Mouse (Mus musculus) heart, embryonic 12.5 days (tissue): ENCODE measurements at regions not wholly inside any gene's neighbourhood (a gene's known extent, or its start where the extent isn't known, plus 50 kb on each side); places are given as distances from the start of the nearest gene placed in this dataset.
"Not testable (repeated sequence)": the region's sequence is repeated elsewhere in the genome, so short reads cannot be mapped to it uniquely, and the experiment has no call there.

Source experiments
- ATAC-seq: fragments of 200-750 bp; cut with Nextera tagmentation; 2 replicates; pipeline ENCODE4 v1.8.0; 2017; ENCODE audit warnings: moderate TSS enrichment, moderate library complexity; ENCODE audit not compliant: insufficient number of reproducible peaks, low FRiP score
- H3K27ac ChIP-seq: fragments of 300-500 bp; sonication (generic); 2 replicates; pipeline ENCODE4 v1.5.1; 2016; ENCODE audit warnings: mild to moderate bottlenecking, moderate library complexity; ENCODE audit not compliant: poor library complexity, severe bottlenecking
- H3K27me3 ChIP-seq: fragments of 300-500 bp; sonication (generic); replicated peaks from 2 replicates; pipeline ENCODE4 v1.6.1; 2016; ENCODE audit warnings: mild to moderate bottlenecking, moderate library complexity
- H3K36me3 ChIP-seq: fragments of 300-500 bp; sonication (generic); 2 replicates; pipeline ENCODE4 v1.6.1; 2016; ENCODE audit warnings: mild to moderate bottlenecking, moderate library complexity
- H3K4me1 ChIP-seq: fragments of 300-500 bp; sonication (generic); replicated peaks from 2 replicates; pipeline ENCODE4 v1.6.1; 2016; ENCODE audit warnings: mild to moderate bottlenecking
- H3K4me2 ChIP-seq: fragments of 300-500 bp; sonication (generic); 2 replicates; pipeline ENCODE4 v1.6.1; 2016; ENCODE audit warnings: mild to moderate bottlenecking, moderate library complexity
- H3K4me3 ChIP-seq: fragments of 300-500 bp; sonication (generic); 2 replicates; pipeline ENCODE4 v1.5.1; 2016; ENCODE audit warnings: mild to moderate bottlenecking
- H3K9ac ChIP-seq: fragments of 300-500 bp; sonication (generic); 2 replicates; pipeline ENCODE4 v1.6.1; 2016; ENCODE audit warnings: mild to moderate bottlenecking, moderate library complexity
- H3K9me3 ChIP-seq: fragments of 300-500 bp; sonication (generic); replicated peaks from 2 replicates; pipeline ENCODE4 v1.6.1; 2016; ENCODE audit warnings: mild to moderate bottlenecking, moderate library complexity
- WGBS: fragments of 180-500 bp; shearing (Covaris S2); methylation state at CpG from one replicate; pipeline ENCODE4 v1.1.7; 2016; 5-methylcytosine and 5-hydroxymethylcytosine counted together

GRCm38 (mm10) chr4:7777761-7778160, 461.1 kb downstream of the Car8 start:
- not testable (repeated sequence) for H3K4me1 ChIP-seq, H3K4me2 ChIP-seq, H3K9ac ChIP-seq, H3K9me3 ChIP-seq, H3K27me3 ChIP-seq, H3K36me3 ChIP-seq, H3K4me3 ChIP-seq, ATAC-seq, H3K27ac ChIP-seq
- 67% methylated on average over 1 of the region's 1 CpGs for WGBS

- Histone ChIP-seq H3K9me3 (no peaks in the 10 kb centered on the region; the same call in 1 of the 2 replicates), H3K27me3 (no peaks in the 10 kb centered on the region), H3K4me3 (no peak overlapping the region), H3K4me2 (no peak overlapping the region), H3K9ac (no peak overlapping the region), H3K4me1 (no peaks in the 10 kb centered on the region), H3K27ac (no peak overlapping the region), H3K36me3 (no peaks in the 10 kb centered on the region)
- no peak for ATAC-seq
Measured at GRCm38 (mm10) chr4:7755473-7755872, 483.4 kb downstream of the Car8 start.

GRCm38 (mm10) chr4:7753931-7754330, 484.9 kb downstream of the Car8 start:
- no peak overlapping the region for H3K4me3 ChIP-seq
- 73% methylated on average over 4 of the region's 4 CpGs for WGBS
- no peaks in the 10 kb centered on the region for H3K9me3 ChIP-seq
- no peaks in the 10 kb centered on the region for H3K36me3 ChIP-seq
- no peak for ATAC-seq
- H3K4me1 ChIP-seq: no peaks in the 10 kb centered on the region
- no peak overlapping the region for H3K4me2 ChIP-seq
- no peak overlapping the region for H3K27ac ChIP-seq
- H3K9ac ChIP-seq: no peak overlapping the region
- H3K27me3 ChIP-seq: no peaks in the 10 kb centered on the region

- no peak overlapping the region for H3K4me3 ChIP-seq
- 78% methylated on average over 1 of the region's 1 CpGs for WGBS
- H3K27ac ChIP-seq: no peak overlapping the region
- no peaks in the 10 kb centered on the region for H3K27me3 ChIP-seq
- H3K9me3 ChIP-seq: no peaks in the 10 kb centered on the region
- no peaks in the 10 kb centered on the region for H3K4me1 ChIP-seq
- H3K9ac ChIP-seq: no peak overlapping the region
- H3K36me3 ChIP-seq: no peaks in the 10 kb centered on the region
- ATAC-seq: no peak
- no peak overlapping the region for H3K4me2 ChIP-seq
Measured at GRCm38 (mm10) chr4:7751208-7751607, 487.6 kb downstream of the Car8 start.

GRCm38 (mm10) chr4:7722893-7723292, 515.9 kb downstream of the Car8 start:
- Histone ChIP-seq H3K4me1 (no peaks in the 10 kb centered on the region), H3K27me3 (no peaks in the 10 kb centered on the region), H3K9me3 (no peaks in the 10 kb centered on the region), H3K9ac (no peak overlapping the region), H3K4me2 (no peak overlapping the region), H3K27ac (no peak overlapping the region), H3K4me3 (no peak overlapping the region), H3K36me3 (no peaks in the 10 kb centered on the region)
- no peak for ATAC-seq

GRCm38 (mm10) chr4:7688516-7688915, 550.3 kb downstream of the Car8 start:
- 78% methylated on average over 4 of the region's 4 CpGs for WGBS
- no peak overlapping the region for H3K4me3 ChIP-seq
- H3K9me3 ChIP-seq: 0 out of 2 replicates have a peak, but pooled peaks cover under 1% of the 10 kb centered on the region
- H3K4me1 ChIP-seq: no peaks in the 10 kb centered on the region
- no peaks in the 10 kb centered on the region for H3K36me3 ChIP-seq
- no peaks in the 10 kb centered on the region for H3K27me3 ChIP-seq
- H3K9ac ChIP-seq: no peak overlapping the region
- H3K4me2 ChIP-seq: no peak overlapping the region
- no peak overlapping the region for H3K27ac ChIP-seq
- ATAC-seq: no peak

- H3K4me1 ChIP-seq: no peaks in the 10 kb centered on the region
- no peaks in the 10 kb centered on the region for H3K9me3 ChIP-seq
- no peak overlapping the region for H3K4me3 ChIP-seq
- no peak overlapping the region for H3K9ac ChIP-seq
- no peak for ATAC-seq
- no peak overlapping the region for H3K4me2 ChIP-seq
- 54% methylated on average over 1 of the region's 1 CpGs for WGBS
- no peak overlapping the region for H3K27ac ChIP-seq
- no peaks in the 10 kb centered on the region for H3K27me3 ChIP-seq
- no peaks in the 10 kb centered on the region for H3K36me3 ChIP-seq
Measured at GRCm38 (mm10) chr4:7687231-7687630, 551.6 kb downstream of the Car8 start.

- H3K9ac ChIP-seq: no peak overlapping the region
- WGBS: 78% methylated on average over 4 of the region's 4 CpGs
- no peaks in the 10 kb centered on the region for H3K36me3 ChIP-seq
- H3K4me3 ChIP-seq: no peak overlapping the region
- no peak overlapping the region for H3K4me2 ChIP-seq
- no peaks in the 10 kb centered on the region for H3K4me1 ChIP-seq
- ATAC-seq: no peak
- H3K9me3 ChIP-seq: no peaks in the 10 kb centered on the region
- H3K27me3 ChIP-seq: no peaks in the 10 kb centered on the region
- H3K27ac ChIP-seq: no peak overlapping the region
Measured at GRCm38 (mm10) chr4:7670795-7671105, 568.1 kb downstream of the Car8 start.

GRCm38 (mm10) chr4:7669992-7670794, 568.6 kb downstream of the Car8 start:
- Histone ChIP-seq H3K4me3 (no peak overlapping the region), H3K4me2 (no peak overlapping the region), H3K9me3 (no peaks in the 10 kb centered on the region), H3K9ac (no peak overlapping the region), H3K4me1 (no peaks in the 10 kb centered on the region), H3K27me3 (no peaks in the 10 kb centered on the region), H3K27ac (no peak overlapping the region), H3K36me3 (no peaks in the 10 kb centered on the region)
- no peak for ATAC-seq
- 61% methylated on average over 4 of the region's 4 CpGs for WGBS

GRCm38 (mm10) chr4:7666935-7667594, 571.8 kb downstream of the Car8 start:
- Histone ChIP-seq H3K36me3 (no peaks in the 10 kb centered on the region), H3K27ac (no peak overlapping the region), H3K9me3 (no peaks in the 10 kb centered on the region), H3K9ac (no peak overlapping the region), H3K4me1 (no peaks in the 10 kb centered on the region), H3K4me2 (no peak overlapping the region), H3K27me3 (no peaks in the 10 kb centered on the region), H3K4me3 (no peak overlapping the region)
- WGBS: 46% methylated on average over 7 of the region's 7 CpGs
- no peak for ATAC-seq

- Histone ChIP-seq H3K27me3 (no peaks in the 10 kb centered on the region), H3K4me2 (no peak overlapping the region), H3K27ac (no peak overlapping the region), H3K9me3 (no peaks in the 10 kb centered on the region), H3K4me3 (no peak overlapping the region), H3K36me3 (no peaks in the 10 kb centered on the region), H3K9ac (no peak overlapping the region), H3K4me1 (no peaks in the 10 kb centered on the region)
- no peak for ATAC-seq
- 77% methylated on average over 8 of the region's 8 CpGs for WGBS
Measured at GRCm38 (mm10) chr4:7642878-7643590, 595.8 kb downstream of the Car8 start.
